Mouse (Mus musculus): ENCODE measurements around the gene Pdzrn3.
A peak's percentile ranks its signal among the peaks of the same experiment; 100 is the strongest.

Pdzrn3 gene

DNA sequence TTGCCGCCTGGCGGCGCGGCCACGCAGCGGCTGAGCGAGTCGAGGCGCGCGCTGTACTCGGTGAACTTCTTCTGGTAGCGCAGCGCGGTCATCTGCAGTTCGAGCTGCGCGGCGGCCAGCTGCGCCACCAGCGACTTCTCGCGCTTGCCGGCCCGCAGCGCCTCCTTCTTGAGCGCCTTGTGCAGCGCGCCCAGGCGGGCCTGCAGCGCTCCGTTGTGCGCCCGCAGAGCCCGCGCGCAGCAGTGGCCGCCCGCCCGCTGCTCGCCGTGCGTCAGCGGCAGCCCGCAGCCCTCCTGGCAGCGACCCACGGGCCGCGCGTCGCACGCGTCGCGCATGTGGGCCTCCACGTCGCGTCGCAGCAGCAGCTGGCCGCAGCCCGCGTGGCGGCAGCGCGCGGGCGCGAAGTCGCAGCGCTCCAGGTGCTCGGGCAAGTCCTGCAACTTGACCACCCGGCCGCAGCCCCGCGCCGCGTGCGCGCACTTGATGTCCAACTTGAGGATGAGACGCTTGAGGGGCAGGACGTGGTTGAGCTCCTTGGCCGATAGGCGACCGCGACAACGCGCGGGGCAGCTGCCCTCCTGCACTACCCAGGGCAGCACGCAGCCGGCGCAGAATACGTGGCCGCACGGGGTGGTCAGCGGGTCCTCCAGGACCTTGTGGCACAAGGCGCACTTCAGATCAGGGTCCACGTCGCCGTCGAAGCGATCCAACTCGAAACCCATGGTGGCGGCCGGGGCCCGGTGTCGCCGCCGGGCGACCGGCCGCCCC lies at the start of gene Pdzrn3:
Gene Pdzrn3 (minus strand): TSS at position 731 of the 768 bp plus-strand sequence.
- DNase-seq, result peak; percentile 64 to 78

GRCm38 (mm10) chr6:101427296-101427695 lies 49.6 kb upstream of the Pdzrn3 start:
- DNase-seq, result no peak

- no peak for DNase-seq
These were observed 48.6 kb upstream of the Pdzrn3 start for GRCm38 (mm10) chr6:101426301-101426700.

DNA sequence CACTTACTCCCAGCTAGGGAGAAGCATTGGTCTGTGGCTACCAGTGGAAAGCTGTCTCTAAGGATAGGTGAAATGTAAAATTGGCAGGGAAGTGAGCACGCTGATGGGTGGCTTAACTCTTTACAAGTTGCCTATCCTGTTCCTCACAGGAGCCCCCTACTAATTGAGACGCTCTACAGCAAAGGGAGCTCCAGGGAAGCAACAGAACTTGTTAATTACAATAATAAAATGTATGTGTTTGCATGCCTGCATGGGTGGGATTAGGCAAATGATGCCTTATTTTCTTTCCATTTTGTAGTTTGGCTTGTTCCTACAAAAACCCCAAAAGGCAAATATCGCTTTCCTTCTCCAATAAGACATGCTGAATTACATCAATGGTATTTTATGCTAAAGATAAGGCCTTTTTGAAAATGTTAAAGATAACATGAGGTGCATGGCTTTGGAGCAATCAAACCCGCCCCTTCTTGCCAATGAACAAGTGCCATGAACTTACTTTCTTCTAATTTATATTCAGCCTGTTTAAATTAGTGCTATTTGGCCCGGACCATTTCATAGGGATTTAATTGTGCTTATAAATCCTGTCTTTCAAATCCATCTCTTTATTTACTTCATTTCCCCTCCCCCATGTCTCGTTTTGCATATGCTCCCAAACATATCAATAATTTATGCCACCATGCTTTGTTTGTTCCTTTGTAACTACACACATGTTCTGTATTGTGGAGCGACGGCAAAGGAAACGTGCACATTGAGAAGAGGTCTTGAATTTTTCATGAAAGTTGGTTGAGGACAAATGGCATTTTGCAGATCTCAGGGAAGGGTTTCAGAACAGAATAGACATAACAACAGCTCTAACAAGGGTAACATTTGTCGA lies 44.6 kb upstream of the Pdzrn3 start:
- DNase-seq, result no peak

- DNase-seq, result no peak
These were observed 40.5 kb upstream of the Pdzrn3 start for GRCm38 (mm10) chr6:101418213-101418612.

DNA sequence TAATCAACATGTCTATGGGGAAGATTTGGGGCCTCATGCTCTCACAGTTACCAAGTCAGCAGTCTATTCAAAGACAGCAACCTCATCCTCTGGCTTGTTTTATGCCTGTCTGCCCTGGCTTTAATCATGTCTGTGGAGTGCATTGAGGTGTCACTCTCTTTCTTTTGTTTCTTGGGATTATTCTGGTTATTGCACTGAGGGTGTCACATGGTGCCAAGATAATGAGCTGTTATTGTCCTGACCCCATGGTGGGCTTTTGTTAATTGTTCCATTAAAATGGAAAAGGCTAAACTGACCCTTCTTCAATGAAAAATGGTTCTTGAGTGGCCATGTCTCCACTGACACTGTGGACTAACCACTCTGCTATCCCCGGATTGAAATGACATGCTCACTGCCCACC lies 34.0 kb upstream of the Pdzrn3 start:
- DNase-seq, result no peak

- DNase-seq, result no peak
These were observed 33.4 kb upstream of the Pdzrn3 start for GRCm38 (mm10) chr6:101411064-101411463.

DNA sequence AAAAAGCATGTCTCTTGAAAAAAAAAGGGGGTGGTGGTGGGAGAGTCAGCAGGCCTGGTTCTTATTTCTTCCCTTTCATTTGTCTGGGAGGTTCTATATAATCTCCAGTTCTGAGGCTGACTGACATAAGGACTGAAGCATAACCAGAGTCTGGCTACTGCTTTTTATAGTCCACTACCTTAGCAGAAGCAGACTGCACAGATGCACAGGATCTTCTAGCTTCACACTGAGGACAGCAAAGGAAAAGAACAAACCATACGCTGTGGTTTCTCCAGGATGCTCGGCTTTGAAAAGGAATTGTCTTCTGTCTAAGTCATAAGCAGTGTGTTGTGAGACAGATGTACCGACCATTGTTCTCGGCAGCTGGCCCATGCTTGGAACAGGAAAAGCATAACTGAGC lies 19.0 kb upstream of the Pdzrn3 start:
- DNase-seq, result no peak

- no peak for DNase-seq
These were observed 18.2 kb upstream of the Pdzrn3 start for GRCm38 (mm10) chr6:101395908-101396307.

GRCm38 (mm10) chr6:101392801-101393117 lies 15.1 kb upstream of the Pdzrn3 start:
- DNase-seq, result no peak

DNA sequence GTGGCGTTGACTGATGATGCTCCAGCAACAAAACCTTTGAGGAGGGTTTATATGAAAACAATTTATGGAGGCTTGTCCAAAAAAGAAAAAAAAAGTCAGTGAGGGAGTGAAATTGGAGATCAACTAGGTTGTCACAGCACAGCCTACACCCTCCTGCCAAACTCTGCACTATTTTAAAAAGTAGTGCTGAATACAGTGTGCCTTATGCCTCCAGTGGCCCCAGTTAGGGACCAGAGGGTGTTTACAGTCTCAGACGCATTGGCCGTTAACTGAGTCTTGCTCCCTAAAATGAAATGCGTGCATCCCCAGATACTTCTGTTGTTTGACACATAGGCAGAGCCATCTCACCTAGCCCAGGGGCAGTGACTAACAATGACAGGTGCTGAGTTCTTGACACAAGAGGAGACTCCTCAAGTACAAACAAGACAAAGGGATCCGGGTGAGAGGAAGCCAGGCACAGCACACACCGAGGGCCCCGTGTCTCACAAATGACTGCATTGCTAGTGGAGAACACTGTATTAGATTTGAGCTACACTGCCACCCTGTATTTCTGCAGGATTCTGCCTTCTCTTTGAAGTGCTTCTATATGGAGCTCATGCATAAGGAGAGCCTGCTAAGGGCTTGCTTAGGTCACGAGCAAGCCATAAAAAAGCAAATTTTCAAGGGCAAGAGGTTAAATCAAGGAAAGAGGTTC lies 14.6 kb upstream of the Pdzrn3 start:
- DNase-seq, result no peak

- DNase-seq, result no peak
These were observed 7.8 kb upstream of the Pdzrn3 start for GRCm38 (mm10) chr6:101385490-101385889.

DNA sequence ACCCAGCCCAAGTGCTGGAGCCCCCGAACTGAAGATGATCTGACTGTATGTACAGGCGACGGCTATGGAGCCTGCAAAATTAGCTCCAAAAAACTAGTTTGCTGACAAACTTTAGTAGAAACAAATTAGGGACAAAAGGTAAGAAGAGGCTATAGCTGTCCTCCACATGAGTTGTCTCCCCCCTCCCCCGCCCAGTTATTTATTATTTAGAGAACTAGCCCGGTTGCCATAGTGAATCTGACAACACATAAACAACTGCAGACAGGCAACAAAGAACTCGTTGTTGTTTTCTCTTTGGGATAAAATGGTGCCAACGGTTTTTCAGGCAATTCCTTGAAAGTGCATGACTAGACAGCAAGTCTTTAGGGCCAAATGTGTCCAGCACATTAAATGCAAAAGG lies 7.3 kb upstream of the Pdzrn3 start:
- DNase-seq, result no peak

DNA sequence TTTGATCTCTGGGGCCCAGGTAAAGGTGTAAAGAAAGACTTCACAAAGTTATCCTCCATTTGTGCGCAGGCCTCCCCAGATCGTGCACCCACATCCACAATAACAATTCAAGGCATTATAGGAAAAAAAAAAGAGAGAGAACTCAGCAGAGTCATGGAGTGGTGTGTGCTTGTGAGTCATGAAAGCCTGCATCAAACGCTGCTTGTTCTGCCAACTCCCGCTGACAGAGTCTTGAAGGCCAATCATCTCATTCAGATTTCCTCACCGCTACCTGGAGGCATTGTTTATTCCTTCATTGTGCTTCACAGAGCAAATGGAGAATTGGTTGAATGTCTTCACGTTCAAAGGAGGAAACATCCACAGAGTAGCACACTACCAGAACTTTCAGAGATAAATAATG lies 6.8 kb upstream of the Pdzrn3 start:
- no peak for DNase-seq

- no peak for DNase-seq
These were observed 5.2 kb upstream of the Pdzrn3 start for GRCm38 (mm10) chr6:101382891-101383290.

- DNase-seq, result no peak
These were observed 1.8 kb upstream of the Pdzrn3 start for GRCm38 (mm10) chr6:101379546-101379945.

- peak; percentile 80 to 87 for DNase-seq
These were observed 375 bp upstream of the Pdzrn3 start for GRCm38 (mm10) chr6:101377935-101378609.

DNA sequence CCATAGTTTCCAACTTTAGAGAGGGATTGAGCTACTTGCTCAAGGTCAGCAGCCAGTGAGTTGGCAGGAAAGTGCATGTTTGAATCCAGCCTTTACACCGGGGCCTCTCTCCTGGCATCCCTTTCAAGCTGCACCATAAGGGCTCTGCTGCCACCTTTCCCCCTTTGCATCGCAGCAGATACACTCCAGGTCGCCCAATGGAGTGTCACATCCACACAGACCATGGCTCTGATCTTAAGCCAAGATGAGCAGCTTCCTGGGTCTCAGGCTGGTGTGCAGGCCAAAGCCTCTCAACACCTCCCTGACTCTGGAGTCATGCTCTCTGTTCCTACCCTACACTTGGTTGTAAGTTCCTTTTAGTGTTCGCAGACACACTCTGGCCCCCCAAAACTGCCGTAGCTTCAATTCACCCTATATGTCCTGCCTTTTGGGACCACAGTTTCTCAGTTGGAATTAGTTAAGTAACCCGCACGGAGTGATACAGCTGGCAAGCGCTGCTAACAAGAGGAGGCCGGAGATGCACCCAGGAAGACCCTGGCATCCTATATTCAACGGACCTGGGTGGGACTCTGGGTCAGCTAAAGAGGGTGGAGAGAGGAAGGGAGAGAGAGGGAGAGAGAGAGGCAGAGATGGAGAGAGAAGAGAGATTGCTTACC lies 1.1 kb downstream of the Pdzrn3 start:
- DNase-seq, result peak; percentile 7 to 23

DNA sequence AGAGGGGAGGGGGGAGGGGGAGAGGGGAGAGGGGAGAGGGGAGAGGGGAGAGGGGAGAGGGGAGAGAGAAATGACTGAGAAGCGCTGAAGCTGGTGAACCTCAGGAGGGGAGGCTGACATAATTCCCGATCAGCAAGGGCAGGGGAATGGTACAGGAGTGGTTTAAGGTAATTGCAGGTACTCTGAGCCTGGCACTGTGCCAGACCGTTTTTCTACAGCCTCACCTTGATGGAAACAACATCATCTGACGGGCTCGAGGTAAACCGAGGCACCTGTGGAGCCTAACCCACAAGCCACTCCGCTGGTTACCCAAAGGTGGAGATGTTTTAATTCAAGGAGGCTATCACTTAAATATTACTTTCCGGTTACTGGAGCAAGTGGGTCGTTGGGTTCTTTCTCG lies 1.6 kb downstream of the Pdzrn3 start:
- peak in 1 of 2 experiments; percentile 48 for DNase-seq

- peak; percentile 83 to 90 for DNase-seq
These were observed 3.0 kb downstream of the Pdzrn3 start for GRCm38 (mm10) chr6:101374721-101375120.

DNA sequence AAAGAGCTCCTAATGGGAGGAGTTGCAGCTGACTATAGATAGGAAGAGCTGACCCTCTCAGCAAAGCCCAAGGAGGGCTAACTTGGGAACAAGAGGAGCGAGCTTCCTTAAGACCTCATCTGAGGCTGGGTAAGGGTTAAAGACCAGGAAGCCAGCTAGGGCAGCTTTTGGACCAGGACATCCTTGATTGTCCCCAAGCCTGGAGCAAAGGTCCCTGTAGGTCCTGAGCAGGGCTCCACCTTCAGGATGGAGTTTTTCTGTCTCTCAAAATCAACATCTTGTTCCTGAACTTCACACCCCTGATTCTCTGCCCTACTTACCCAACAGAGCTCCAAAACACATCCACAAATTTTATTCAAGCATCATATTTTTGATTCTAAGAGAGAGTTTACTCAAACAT lies 3.5 kb downstream of the Pdzrn3 start:
- peak; percentile 30 to 41 for DNase-seq

GRCm38 (mm10) chr6:101372982-101373381 lies 4.7 kb downstream of the Pdzrn3 start:
- DNase-seq, result no peak
